ENCODE assay signal across 9 mouse cellular contexts in the genomic region with DNA sequence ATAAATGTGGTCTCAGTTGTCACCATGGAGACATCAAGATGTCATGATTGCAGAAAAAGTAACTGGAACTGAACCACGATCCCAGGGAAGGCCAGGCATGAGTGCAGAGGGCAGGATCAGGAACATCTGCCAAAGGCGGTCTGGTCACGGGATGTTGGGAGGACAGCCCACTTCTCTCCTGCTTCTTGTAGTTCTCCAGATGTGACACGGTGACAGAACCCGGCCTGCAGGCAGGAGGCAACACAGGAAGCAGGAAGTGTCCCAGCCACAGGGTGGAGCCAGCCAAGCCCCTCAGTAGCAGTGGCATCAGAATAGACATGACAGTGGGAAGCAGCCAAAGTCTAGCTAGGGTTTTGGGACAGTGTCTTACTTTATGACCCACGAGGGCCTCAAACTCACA. TPM values are rescaled to one million over a fixed set of nuclear protein-coding genes. Genes with fewer than 3 reads are reported as not detected.
A peak's percentile ranks its signal among the peaks of the same experiment; 100 is the strongest.
DNase-seq lines count a peak whose midpoint lies in the region; ATAC-seq and TF ChIP-seq lines count a peak whose summit lies in the region.
"Had no signal": no experiment of that assay in that cellular context is flagged by ENCODE, and none has a peak within 500 bp of the region (broad histone marks: within the 10 kb centered on the region; RNA-seq: fewer than 3 reads in every experiment).

No protein-coding gene starts in this region.

- WGBS in lung, adult 2 months = 23% methylated on average over 6 of the region's 6 CpGs
- WGBS in forebrain, embryonic 11.5 days = 93% methylated on average over 6 of the region's 6 CpGs

- no peak overlapping the region for H3K4me2 ChIP-seq in forebrain, embryonic 11.5 days (ENCODE audit: low read depth, low read length, severe bottlenecking)
- H3K4me2 ChIP-seq: hindbrain, embryonic 15.5 days had no signal

- no peak overlapping the region for H3K9ac ChIP-seq in forebrain, embryonic 11.5 days (ENCODE audit: low read length)
- H3K9ac ChIP-seq: hindbrain, embryonic 15.5 days had no signal

- H3K27me3 ChIP-seq in forebrain, embryonic 11.5 days (ENCODE audit: control insufficient read depth, insufficient read depth, low read length) = no peaks in the 10 kb centered on the region
- H3K27me3 ChIP-seq: hindbrain, embryonic 15.5 days had no signal

- no peak overlapping the region for H3K27ac ChIP-seq in forebrain, embryonic 11.5 days (ENCODE audit: low read depth, low read length)

- DNase-seq in lung, adult 18-20 months = peak; percentile 57 to 67
- no peak for DNase-seq in lung, adult 2 months
- peak; percentile 3 for DNase-seq in forelimb bud, embryonic 11.5 days (ENCODE audit: low read depth, low spot score)
- DNase-seq in heart, postnatal 4 days = peak; percentile 60
- peak; percentile 63 for DNase-seq in lung, postnatal 14 days
- no peak for DNase-seq in forebrain, embryonic 11.5 days (ENCODE audit: low spot score)
- no peak for DNase-seq in cerebellum, adult 18-20 months
- no peak for DNase-seq in urinary bladder, postnatal 10 days (ENCODE audit: low spot score)

- ATAC-seq in forebrain, embryonic 11.5 days (replicated peaks; ENCODE audit: low FRiP score) = no peak

- H3K36me3 ChIP-seq in forebrain, embryonic 11.5 days (ENCODE audit: control insufficient read depth, insufficient read depth, low read length) = no peaks in the 10 kb centered on the region; the same call in 1 of the 2 replicates
- H3K36me3 ChIP-seq: hindbrain, embryonic 15.5 days had no signal

- no peak for TF ChIP-seq CTCF in lung, adult 2 months (IDR thresholded peaks at IDR 0.05; ENCODE audit: insufficient read depth, low read length)

- H3K4me1 ChIP-seq in lung, adult 2 months (ENCODE audit: control insufficient read depth, insufficient read depth, low read length) = peaks cover 36% of the 10 kb centered on the region
- no peaks in the 10 kb centered on the region for H3K4me1 ChIP-seq in forebrain, embryonic 11.5 days (replicated peaks; ENCODE audit: control insufficient read depth, insufficient read depth, low read length)

- no peak overlapping the region for H3K4me3 ChIP-seq in lung, adult 2 months (replicated peaks; ENCODE audit: extremely low read depth, low read depth, low read length)
- H3K4me3 ChIP-seq in forebrain, embryonic 11.5 days (ENCODE audit: low read depth, low read length) = no peak overlapping the region
- H3K4me3 ChIP-seq: hindbrain, embryonic 15.5 days had no signal

- no peaks in the 10 kb centered on the region for H3K9me3 ChIP-seq in forebrain, embryonic 11.5 days (ENCODE audit: control insufficient read depth, low read length)
- H3K9me3 ChIP-seq: hindbrain, embryonic 15.5 days had no signal

- TF ChIP-seq POLR2A in lung, adult 2 months (IDR thresholded peaks at IDR 0.05; ENCODE audit: borderline replicate concordance, extremely low read depth, low read depth, low read length) = no peak

RNA-seq across cellular contexts. Expression of a gene that starts 17.2 kb away (rescaled TPM):
- polyA plus RNA-seq in lung, adult 2 months (2012; rRNA removed) = 40.8 and 50.9 TPM in 2 replicates
- total RNA-seq in heart, postnatal 4 days (2021) = 10 to 100 TPM; 41.0 to 42.9 TPM
- polyA plus RNA-seq in forebrain, embryonic 11.5 days (2014; fragmentation: Nextera tagmentation; extraction: Ambion mirVana) = 27.1 and 27.4 TPM in 2 replicates

RNA-seq across cellular contexts. Expression of a gene that starts 45.4 kb away (rescaled TPM):
- 106 and 140 TPM in 2 replicates for polyA plus RNA-seq in lung, adult 2 months (2012; rRNA removed)
- total RNA-seq in heart, postnatal 4 days (2021) = 100 to 1,000 TPM; 130 to 135 TPM
- polyA plus RNA-seq in forebrain, embryonic 11.5 days (2014; fragmentation: Nextera tagmentation; extraction: Ambion mirVana) = 213 and 217 TPM in 2 replicates

RNA-seq across cellular contexts. Expression of a gene that starts 56.9 kb away (rescaled TPM):
- polyA plus RNA-seq in lung, adult 2 months (2012; rRNA removed) = 48.2 and 49.9 TPM in 2 replicates
- 10 to 100 TPM; 13.8 to 17.3 TPM for total RNA-seq in heart, postnatal 4 days (2021)
- 17.2 and 19.6 TPM in 2 replicates for polyA plus RNA-seq in forebrain, embryonic 11.5 days (2014; fragmentation: Nextera tagmentation; extraction: Ambion mirVana)

Comparison
In these comparisons a context has a peak if more than half of its experiments do, and no peak if none do; other contexts are left out.
1. DNase-seq: peak in lung, adult 18-20 months (2 of 2), forelimb bud, embryonic 11.5 days (single experiment), heart, postnatal 4 days (single experiment) and lung, postnatal 14 days (single experiment); none in lung, adult 2 months (single experiment), forebrain, embryonic 11.5 days (single experiment), cerebellum, adult 18-20 months (0 of 2) and urinary bladder, postnatal 10 days (single experiment).